Mouse (Mus musculus): ENCODE data around the gene 1700013F07Rik.
"Not testable (repeated sequence)": the region's sequence is repeated elsewhere in the genome, so short reads cannot be mapped to it uniquely, and the experiment has no call there.

1700013F07Rik gene

DNA sequence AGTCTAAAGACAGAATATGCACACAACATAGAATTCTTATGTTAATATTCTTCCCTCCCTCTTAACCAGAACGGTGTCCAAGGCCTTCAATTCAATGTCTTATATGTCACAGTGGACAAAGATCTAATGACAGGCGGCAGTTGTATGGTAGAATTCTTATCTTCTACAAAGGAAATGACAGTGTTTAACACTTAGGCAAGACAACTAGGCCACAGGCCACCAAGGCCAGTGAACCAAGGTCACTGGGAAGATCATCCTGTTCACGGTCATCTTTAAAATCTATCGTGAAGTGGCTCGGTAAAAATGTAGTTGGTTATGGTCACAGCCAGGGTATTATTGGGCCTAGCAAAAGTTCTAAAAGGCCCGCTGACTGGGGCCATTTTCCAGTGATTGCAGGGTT lies at the start of gene 1700013F07Rik:
Gene 1700013F07Rik (plus strand): TSS at position 200 of the 400 bp plus-strand sequence.
- no peak for DNase-seq (ENCODE audit: low read depth, low spot score)

DNA sequence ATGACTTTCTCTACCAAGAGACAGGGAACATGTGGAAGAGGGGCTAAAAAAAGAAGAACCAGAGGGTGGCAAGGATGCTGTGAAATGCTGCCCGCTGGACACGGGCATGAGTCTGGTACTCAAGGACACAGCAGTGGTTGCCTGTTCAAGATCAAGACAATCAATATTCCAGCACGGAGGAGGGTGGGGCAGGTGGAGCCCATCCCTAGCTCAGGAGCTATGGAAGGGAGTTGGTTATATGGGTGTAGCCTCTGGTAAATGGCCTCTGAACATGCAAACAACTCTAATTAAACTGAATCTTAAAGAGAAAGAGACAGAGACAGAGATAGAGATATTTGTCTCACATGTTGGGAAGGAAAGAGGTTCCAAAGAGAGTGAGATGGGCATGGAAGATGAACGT lies 49.2 kb upstream of the 1700013F07Rik start:
- no peak for DNase-seq (ENCODE audit: low read depth, low spot score)

DNA sequence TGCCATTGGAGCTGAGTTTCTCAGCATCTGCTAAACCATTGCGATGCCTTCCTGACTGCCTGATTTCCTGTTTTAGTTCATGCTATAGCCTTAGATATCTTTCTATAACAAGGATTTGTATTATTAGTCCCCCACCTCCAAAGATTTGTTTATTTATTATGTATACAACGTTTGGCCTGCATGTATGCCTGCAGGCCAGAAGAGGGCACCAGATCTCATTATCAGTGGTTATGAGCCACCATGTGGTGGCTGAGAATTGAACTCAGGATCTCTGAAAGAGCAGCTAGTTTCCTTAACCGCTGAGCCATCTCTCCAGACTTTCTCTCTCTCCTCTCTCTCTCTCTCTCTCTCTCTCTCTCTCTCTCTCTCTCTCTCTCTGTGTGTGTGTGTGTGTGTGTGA lies 44.0 kb upstream of the 1700013F07Rik start:
- no peak for DNase-seq (ENCODE audit: low read depth, low spot score)

DNA sequence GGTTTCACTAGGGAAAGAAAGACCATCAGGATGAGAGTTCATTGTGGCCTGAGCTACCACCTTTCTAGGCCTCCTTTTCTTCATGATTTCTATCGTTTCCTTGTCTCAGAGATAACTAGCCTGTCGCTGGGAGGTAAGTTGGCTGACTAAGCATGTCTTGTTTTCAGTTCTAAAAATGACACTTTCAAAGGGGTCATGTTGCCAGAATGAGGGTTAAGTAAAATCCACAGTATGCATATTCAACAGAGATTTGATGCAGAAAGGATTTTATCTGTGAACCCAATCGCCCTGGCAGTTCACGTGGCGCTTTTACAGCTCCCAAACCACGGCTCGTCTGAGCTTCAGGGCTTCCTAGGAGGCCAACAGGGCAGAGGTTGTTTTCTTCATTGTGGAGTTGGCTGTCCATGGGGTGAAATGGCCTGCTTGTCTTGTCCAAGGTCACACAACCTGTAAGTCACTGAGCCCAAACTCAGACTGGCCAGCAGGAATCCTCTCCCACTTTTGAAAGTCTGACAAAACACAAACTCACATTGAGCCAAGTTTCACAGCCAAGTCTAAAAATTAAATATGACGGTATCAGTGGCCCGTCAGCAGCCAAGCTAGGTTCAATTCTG lies 39.0 kb upstream of the 1700013F07Rik start:
- DNase-seq (ENCODE audit: low read depth, low spot score), result no peak

DNA sequence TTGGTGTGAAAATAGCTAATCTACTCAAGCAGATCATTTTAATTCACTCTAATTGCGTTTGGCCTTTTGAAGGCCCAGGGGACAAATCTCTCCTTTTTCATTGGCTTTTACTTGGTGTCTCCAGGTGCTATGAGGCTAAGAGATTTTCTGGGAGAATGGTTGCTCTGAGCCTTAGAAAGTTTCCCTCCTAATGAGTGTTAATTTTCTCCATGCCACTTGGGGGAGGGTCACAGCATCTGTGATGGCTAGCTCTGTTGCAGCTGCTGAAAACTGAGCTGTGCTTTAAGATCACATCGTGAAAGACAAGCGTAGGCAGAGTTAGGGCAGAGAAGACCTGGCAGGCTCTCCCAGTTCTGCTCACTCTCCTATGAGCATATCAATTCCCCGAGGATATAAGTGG lies 38.5 kb upstream of the 1700013F07Rik start:
- DNase-seq (ENCODE audit: low read depth, low spot score), result no peak

DNA sequence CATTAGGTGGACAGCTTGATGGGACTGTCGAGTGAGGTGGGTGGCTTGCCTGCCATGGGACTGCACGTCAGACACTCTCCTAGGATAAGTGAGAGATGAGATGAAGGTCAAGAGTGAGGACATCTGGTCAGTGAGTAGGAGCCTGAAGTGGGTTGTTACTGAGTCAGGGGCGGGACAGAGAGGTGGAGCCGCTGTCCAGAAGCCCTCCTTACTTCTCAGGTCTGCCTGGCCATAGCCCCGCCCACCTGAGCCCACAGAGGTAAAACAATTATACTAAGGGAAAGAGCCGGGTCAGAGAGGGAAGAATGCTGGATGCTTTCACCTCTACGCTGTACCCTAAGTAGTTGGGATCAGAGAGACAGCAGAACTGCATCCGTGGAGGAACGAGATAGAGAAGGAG lies 36.3 kb upstream of the 1700013F07Rik start:
- no peak for DNase-seq (ENCODE audit: low read depth, low spot score)

DNA sequence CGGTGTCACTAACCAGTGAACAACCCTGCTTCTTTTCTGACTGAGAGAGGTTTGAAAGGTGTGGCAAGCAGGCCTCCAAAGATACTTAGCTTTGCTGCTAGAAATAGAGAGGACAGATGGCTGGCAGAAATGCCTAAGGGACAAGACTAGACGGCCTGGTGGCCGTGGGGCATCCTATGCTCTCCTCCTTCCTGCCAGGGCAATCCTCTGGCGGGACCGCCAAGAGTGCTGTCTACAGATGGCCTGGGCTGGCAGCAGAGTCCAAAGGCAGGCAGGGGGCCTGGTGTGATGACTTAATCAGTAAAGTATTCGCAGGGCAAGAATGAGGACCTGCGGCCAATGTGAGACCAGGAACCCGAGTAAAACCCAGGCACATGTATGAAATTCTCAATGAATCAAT lies 34.1 kb upstream of the 1700013F07Rik start:
- no peak for DNase-seq (ENCODE audit: low read depth, low spot score)

DNA sequence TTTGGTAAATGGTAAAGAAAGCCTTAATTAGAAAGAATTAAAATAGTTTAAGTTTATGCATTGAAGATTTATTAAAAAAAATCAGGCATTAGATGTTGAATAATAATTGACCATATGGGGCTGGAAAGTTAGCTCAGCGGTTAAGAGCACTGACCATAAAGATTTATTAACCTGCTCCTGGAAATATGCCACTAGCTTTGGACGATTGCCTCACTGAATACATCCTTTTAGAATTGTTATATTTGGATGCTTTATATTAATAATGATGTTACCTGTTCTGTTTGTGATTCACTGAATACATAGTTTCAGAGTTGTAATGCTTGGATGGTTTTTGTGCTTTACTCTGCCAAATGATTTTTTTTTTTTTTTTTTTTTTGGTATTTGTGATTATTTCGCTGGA lies 32.5 kb upstream of the 1700013F07Rik start:
- DNase-seq (ENCODE audit: low read depth, low spot score), result not testable (repeated sequence)

DNA sequence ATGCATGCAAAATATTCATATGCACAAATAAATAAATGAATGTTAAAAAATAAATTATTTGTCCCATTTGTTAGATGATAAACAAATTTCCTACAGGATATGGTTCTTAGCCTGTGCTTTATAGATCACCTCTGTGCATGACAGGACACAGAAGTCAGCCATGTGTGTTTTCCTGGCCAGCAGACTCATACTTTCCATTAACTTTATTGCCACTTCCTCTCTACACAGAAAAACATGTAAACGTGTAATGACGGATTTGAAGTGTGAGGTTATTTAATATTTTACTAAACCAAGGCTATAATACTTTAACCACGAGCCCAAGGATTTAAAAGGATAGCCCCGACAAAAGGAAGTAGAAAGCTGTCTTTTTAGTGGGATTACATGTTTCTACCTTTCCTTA lies 30.0 kb upstream of the 1700013F07Rik start:
- no peak for DNase-seq (ENCODE audit: low read depth, low spot score)

DNA sequence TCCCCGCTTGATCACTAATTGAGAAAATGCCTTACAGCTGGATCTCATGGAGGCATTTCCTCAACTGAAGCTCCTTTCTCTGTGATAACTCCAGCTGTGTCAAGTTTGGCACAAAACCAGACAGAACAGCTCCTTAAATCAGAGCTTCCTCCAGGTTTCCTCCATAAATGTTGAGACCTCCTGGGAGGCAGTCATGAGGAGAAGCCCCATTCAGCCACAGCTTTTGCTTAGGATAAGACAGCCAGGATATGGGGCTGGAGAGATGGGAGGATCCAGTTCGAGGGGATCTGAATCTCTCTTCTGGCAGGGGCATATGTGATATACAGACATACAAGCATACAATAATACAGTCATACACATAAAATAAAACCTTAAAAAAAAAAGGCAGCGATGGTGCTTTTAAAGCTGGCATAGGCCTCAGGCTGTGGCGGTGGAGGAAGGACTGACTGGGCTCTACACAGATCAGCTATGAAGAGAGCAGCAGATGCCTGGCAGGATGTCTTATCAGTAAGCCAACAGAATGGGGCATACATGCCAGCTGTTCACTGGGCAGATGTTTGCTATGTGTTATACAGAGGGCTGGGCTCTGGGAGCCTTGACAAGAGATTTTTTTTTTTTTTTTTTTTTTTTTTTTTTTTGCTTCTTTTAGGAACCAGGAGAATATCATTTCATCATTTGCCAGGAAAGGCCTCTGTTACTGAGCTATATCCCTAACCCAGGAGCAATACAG lies 25.0 kb upstream of the 1700013F07Rik start:
- DNase-seq (ENCODE audit: low read depth, low spot score), result no peak

DNA sequence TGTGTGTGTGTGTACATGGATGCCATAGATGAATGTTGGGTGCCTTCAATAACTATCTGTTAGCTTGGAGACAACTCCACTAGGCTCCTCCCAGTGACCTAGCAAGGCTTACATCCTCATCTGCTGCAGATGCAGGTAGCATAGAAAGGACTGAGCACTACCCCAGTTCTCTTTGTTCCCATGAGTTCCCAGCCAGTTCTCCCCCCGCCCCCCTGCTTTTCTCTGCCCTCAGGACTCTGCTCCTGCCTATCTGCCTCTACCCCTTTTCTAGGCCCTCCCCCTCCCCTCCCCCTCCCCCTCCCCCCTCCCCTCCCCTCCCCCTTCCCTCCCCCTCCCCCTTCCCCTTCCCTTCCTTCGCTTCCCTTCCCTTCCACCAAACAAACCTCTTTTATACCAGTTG lies 23.8 kb upstream of the 1700013F07Rik start:
- no peak for DNase-seq (ENCODE audit: low read depth, low spot score)

DNA sequence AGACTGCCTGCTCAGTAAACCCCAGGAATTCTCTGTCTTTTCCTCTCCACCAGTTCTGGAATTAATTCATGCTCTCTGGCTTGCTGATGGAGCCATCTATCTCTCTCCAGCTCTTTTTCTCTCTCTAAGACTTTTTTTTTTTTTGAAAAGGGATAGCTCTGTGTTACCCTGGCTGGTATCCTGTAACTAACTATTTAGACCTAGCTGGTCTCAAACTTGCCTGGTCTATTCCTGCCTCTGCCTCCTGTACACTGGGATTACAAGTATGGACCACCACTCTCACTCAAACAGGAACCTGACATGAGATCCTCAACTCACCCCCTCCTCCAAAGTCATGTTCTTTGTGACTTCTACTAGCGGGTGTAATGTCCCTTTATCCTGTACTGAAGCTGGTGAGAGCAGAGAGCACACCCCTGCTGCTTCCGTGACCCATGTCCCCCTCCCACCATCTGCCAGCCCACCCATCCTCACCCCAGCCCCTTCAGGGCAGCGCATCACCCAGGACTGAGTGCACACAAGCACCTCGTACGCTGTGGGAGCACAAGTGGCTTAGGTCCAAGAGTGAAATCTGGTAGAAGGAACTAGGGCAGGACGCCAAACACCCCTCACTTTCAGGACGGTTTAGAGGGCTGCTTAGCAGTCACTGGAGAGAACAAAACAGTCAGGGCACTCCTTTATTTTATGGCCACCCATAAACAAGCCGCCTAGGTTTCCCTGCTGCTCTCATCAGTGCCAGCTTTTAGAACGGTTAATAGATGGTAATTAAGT lies 23.1 kb upstream of the 1700013F07Rik start:
- peak; percentile 4 for DNase-seq (ENCODE audit: low read depth, low spot score)

DNA sequence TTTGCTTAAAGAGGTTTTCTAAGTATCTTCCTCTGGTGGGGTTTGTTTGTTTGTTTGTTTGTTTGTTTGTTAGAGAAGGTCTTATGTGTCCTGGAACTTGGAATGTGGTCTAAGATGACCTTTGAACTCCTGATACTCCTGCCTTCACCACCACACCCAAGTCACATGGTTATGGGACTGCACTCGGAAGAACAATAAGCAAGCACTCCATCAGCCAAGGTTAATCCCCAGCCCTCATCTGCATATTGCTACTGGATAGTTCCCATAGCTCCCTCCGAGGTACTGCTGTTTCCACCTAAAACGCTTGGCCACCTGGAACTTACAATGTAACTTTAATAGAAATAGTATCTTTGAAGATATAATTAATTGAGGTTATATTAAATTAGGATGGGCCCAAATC lies 20.5 kb upstream of the 1700013F07Rik start:
- no peak for DNase-seq (ENCODE audit: low read depth, low spot score)

DNA sequence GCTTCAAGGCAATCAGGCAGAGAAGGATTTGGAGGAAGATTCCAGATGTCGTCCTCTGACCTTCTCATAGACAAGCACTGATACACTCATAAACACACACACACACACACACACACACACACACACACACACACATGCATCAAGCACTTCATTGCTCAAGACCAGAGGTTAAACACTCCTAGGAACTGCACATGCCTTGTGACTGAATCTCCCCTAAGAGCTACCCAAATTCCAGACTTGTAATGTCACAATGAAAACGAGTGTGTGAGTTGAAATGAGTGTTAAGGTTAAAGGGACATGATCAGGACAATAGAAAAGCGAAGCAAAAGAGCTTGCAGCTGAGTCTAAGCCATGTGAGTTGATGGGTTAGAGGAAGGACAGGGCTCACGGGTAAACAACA lies 15.7 kb upstream of the 1700013F07Rik start:
- DNase-seq (ENCODE audit: low read depth, low spot score), result no peak

DNA sequence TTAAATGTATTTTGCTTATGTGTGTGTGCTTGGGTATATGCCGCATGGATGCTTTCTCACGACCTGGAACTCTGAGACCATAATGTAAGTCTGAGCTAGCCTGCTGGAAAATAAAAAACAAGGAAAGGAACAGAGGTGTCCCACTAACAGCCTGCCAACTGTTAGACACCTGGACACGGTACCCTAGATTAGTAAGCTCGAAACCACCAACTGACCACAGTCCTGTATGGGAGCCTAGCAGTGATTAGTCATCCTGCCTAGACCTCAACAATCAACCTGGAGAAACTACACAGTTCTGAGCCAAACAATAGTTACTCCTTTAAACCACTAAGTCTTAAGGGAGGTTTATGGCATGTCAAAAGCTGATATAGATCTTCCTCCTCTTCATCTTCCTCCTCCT lies 10.5 kb upstream of the 1700013F07Rik start:
- DNase-seq (ENCODE audit: low read depth, low spot score), result no peak

DNA sequence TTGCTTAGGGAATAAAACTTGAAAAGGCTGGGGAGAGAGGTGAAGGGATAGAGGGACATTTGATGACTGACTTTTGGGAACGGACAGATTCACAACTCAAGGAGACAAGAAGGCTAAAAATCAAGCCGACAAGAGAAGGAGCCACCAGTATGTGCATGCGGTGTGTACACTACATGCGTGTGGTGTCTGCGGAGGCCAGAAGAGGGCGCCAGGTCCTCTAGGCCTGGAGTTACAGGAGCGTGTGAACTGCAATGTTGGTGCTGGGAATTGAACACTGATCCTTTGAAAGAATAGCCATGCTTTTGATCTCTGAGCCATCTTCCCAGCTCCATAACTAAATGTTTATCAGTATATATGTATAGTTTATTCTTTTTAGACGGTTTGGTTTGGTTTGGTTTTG lies 5.5 kb upstream of the 1700013F07Rik start:
- DNase-seq (ENCODE audit: low read depth, low spot score), result no peak

DNA sequence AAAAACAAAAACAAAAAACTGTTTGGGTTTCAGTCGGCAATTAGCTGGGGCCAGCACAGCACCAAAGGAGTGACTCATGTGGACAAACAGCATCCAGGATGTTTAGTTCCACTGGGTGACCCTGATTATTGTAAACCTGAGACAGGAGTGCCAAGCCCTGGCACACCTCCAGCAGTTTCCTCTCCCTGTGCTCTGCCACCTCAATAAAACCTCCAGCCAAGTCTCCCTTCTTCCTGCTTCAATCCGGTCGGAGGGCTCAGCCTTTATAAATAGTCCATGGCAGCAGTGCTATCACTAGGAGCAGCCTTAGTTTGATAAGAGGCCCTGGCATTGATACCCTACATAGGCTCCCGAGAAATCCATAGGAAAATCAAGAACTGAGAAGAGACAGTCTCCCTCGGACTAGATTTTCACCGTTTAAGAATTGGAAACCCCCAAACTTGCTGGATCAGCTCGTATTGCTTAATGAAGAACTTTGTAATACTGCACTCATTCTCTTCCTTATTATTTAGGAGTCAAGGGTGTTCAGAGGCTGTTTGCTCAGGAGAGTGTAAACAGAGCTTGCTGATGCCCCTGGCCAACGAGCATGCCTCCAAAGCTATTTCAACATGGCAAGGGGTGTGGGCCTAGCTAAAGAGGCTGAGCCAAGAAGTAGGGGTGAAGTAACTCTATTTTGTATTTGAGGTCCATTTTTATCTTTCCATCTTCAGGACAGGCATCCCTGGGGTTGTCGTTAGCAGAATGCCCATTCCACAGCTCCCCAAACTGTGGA lies 650 bp upstream of the 1700013F07Rik start:
- no peak for DNase-seq (ENCODE audit: low read depth, low spot score)

DNA sequence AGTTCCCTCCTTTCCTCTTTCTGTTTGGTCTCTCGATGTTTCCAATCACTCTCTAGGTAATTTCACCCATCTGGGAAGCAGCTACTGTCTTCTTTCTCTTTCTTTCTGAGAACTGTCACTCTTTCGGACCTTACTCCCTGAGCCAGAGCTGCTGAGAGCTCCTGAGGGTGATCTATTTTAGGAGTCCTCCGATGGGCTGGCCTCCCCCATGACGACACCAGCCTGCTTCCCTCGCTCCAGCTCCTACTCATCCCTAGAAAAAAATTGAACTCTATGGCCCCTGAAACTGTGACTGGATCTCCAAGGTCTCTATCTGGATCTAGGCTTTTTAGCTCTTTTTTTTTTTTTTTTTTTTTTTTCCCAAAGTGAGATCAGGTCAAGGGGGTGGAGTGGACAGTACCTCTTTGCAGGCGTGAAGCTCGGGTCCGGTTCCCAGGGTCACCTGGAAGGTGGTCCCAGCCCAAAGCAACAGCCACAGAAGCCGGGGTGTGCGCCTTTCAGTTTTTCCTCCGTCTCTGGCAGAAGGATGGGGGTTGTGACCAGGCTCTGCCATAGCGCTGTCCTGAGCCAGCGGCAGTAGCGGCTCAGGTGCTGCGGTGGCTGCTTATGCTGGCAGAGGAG lies 2.1 kb downstream of the 1700013F07Rik start:
- no peak for DNase-seq (ENCODE audit: low read depth, low spot score)

DNA sequence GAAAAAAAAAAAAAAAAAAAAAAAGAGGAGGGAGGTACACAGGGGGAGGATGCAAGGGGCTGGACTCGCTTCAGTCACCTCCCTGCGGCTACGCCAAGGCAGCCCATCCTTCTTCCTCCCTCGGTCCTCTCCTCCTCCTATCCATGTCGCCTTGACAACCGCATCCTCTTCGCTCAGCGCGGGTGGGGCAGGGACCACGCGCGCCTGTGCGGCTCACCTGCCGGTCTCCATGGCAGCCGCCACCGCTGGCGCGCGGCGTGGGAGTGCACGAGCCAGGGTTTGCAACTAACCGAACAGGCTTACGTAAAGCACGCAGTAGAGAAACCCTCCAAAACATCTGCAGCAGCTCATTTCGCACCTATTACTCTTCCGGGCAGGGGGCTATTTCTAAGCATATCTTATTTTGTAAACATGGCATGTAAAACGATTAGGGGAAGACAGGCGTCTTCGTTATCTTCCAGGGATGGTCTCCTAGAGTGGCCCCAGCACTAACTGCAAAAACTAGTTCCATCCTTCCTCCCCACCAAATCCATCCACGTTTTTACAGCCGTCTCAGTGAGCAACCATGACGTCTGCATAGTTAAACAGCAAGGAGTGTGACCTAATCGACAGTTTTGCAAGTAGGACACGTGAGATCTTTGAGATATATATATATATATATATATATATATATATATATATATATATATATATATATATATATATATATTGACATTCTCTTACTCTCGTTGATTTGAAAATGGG lies 2.7 kb downstream of the 1700013F07Rik start, which contains the start of gene 5330417C22Rik:
Gene 5330417C22Rik (minus strand): TSS at position 20 of the 744 bp plus-strand sequence.
- no peak for DNase-seq (ENCODE audit: low read depth, low spot score)

DNA sequence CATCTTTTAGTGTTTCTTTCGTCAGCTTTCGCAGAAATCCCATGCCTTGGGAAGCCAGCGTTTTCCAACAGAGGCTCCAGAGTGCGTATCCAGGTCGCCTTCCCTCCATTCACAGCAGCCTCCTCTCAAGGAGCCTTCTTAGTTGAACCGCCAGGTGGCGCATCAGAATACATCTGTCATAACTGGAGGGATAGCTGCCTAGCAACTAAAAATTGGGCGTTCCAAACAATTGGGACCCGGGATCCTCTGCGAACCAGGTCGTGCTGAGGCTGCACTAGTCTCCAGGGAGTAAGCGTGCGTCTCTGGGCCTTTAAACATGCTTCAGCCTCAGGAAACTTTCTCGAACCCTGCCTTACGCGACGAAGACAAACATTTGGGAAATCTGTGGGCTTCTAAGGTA lies 3.4 kb downstream of the 1700013F07Rik start:
- DNase-seq (ENCODE audit: low read depth, low spot score), result peak; percentile 83

DNA sequence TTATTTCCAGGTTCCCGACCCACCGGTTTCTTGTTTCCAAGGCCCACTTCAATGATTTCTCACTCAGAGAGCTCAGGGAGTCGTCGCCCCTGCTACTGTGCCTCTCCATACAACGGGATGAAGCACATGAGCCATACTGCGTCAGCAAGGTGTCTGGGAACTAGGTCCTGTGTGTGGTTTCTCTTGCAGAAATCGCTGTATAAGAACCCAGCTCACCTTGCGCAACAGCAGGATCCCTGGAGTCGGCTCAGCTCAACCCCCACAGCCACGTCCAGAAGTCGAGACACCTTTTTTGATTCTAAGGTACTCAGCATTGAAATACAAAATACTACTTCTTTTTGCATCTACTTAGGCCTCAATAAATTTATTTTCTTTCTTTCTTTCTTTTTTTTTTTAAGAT lies 8.3 kb downstream of the 1700013F07Rik start:
- no peak for DNase-seq (ENCODE audit: low read depth, low spot score)

Measured in embryo, embryonic 11.5 days (tissue).